Mouse (Mus musculus): Measurements from ENCODE around the gene Fam166a. TPM values are rescaled to one million over a fixed set of nuclear protein-coding genes. Genes with fewer than 3 reads are reported as not detected.
A peak's percentile ranks its signal among the peaks of the same experiment; 100 is the strongest.

Gene Fam166a
- total RNA-seq, 2 experiments from 2014 or later, result not detected

GRCm38 (mm10) chr2:25214444-25214843, 4.1 kb upstream of the Fam166a start, which contains the start of gene Stpg3:
TSS of gene Stpg3 (minus strand) at chr2:25214637.
- no peak for ATAC-seq (replicated peaks; ENCODE audit: low FRiP score, low TSS enrichment, poor library complexity, severe bottlenecking)

GRCm38 (mm10) chr2:25217666-25218065, 879 bp upstream of the Fam166a start:
- no peak for ATAC-seq (replicated peaks; ENCODE audit: low FRiP score, low TSS enrichment, poor library complexity, severe bottlenecking)

- no peak for ATAC-seq (replicated peaks; ENCODE audit: low FRiP score, low TSS enrichment, poor library complexity, severe bottlenecking)
Observed at GRCm38 (mm10) chr2:25221331-25221772, 2.8 kb downstream of the Fam166a start.

GRCm38 (mm10) chr2:25223681-25224491, 5.3 kb downstream of the Fam166a start:
- ATAC-seq (replicated peaks; ENCODE audit: low FRiP score, low TSS enrichment, poor library complexity, severe bottlenecking), result peak; percentile 60

- no peak for ATAC-seq (replicated peaks; ENCODE audit: low FRiP score, low TSS enrichment, poor library complexity, severe bottlenecking)
Observed at GRCm38 (mm10) chr2:25224492-25224765, 5.9 kb downstream of the Fam166a start, which contains the start of gene Tubb4b. TSS of gene Tubb4b (minus strand) at chr2:25224702.

- ATAC-seq (replicated peaks; ENCODE audit: low FRiP score, low TSS enrichment, poor library complexity, severe bottlenecking), result peak; percentile 75
Observed at GRCm38 (mm10) chr2:25224766-25225752, 6.5 kb downstream of the Fam166a start.

- no peak for ATAC-seq (replicated peaks; ENCODE audit: low FRiP score, low TSS enrichment, poor library complexity, severe bottlenecking)
Observed at GRCm38 (mm10) chr2:25225811-25226379, 7.3 kb downstream of the Fam166a start.

GRCm38 (mm10) chr2:25226864-25227263, 8.3 kb downstream of the Fam166a start:
- no peak for ATAC-seq (replicated peaks; ENCODE audit: low FRiP score, low TSS enrichment, poor library complexity, severe bottlenecking)

GRCm38 (mm10) chr2:25227406-25227805, 8.9 kb downstream of the Fam166a start:
- ATAC-seq (replicated peaks; ENCODE audit: low FRiP score, low TSS enrichment, poor library complexity, severe bottlenecking), result no peak

- peak; percentile 54 for ATAC-seq (replicated peaks; ENCODE audit: low FRiP score, low TSS enrichment, poor library complexity, severe bottlenecking)
Observed at GRCm38 (mm10) chr2:25228431-25228889, 9.9 kb downstream of the Fam166a start.

- ATAC-seq (replicated peaks; ENCODE audit: low FRiP score, low TSS enrichment, poor library complexity, severe bottlenecking), result no peak
Observed at GRCm38 (mm10) chr2:25228995-25229530, 10.5 kb downstream of the Fam166a start.

GRCm38 (mm10) chr2:25229582-25229981, 11.0 kb downstream of the Fam166a start:
- no peak for ATAC-seq (replicated peaks; ENCODE audit: low FRiP score, low TSS enrichment, poor library complexity, severe bottlenecking)

- ATAC-seq (replicated peaks; ENCODE audit: low FRiP score, low TSS enrichment, poor library complexity, severe bottlenecking), result no peak
Observed at GRCm38 (mm10) chr2:25230581-25230980, 12.0 kb downstream of the Fam166a start.

- no peak for ATAC-seq (replicated peaks; ENCODE audit: low FRiP score, low TSS enrichment, poor library complexity, severe bottlenecking)
Observed at GRCm38 (mm10) chr2:25231038-25231437, 12.5 kb downstream of the Fam166a start.

GRCm38 (mm10) chr2:25233421-25233820, 14.9 kb downstream of the Fam166a start:
- ATAC-seq (replicated peaks; ENCODE audit: low FRiP score, low TSS enrichment, poor library complexity, severe bottlenecking), result no peak

- no peak for ATAC-seq (replicated peaks; ENCODE audit: low FRiP score, low TSS enrichment, poor library complexity, severe bottlenecking)
Observed at GRCm38 (mm10) chr2:25234050-25234449, 15.5 kb downstream of the Fam166a start, which contains the start of gene Slc34a3. TSS of gene Slc34a3 (minus strand) at chr2:25234364.

GRCm38 (mm10) chr2:25234551-25235220, 16.1 kb downstream of the Fam166a start:
- no peak for ATAC-seq (replicated peaks; ENCODE audit: low FRiP score, low TSS enrichment, poor library complexity, severe bottlenecking)

GRCm38 (mm10) chr2:25236614-25237013, 18.1 kb downstream of the Fam166a start, which contains the start of gene Rnf224:
TSS of gene Rnf224 (minus strand) at chr2:25236787.
- no peak for ATAC-seq (replicated peaks; ENCODE audit: low FRiP score, low TSS enrichment, poor library complexity, severe bottlenecking)

GRCm38 (mm10) chr2:25237522-25237921, 19.0 kb downstream of the Fam166a start:
- no peak for ATAC-seq (replicated peaks; ENCODE audit: low FRiP score, low TSS enrichment, poor library complexity, severe bottlenecking)
